Mouse (Mus musculus) limb, embryonic 12.5 days (tissue): ENCODE data around the gene Lrch2. TPM values are rescaled to one million over a fixed set of nuclear protein-coding genes. Genes with fewer than 3 reads are reported as not detected.
A peak's percentile ranks its signal among the peaks of the same experiment; 100 is the strongest.
"Not testable (repeated sequence)": the region's sequence is repeated elsewhere in the genome, so short reads cannot be mapped to it uniquely, and the experiment has no call there.

Experiments used
- ATAC-seq: fragments of 200-750 bp; cut with Nextera tagmentation; 2 replicates; pipeline ENCODE4 v1.8.0; 2017; ENCODE audit warnings: low read depth, moderate TSS enrichment; ENCODE audit not compliant: insufficient number of reproducible peaks, insufficient read depth, low FRiP score, low TSS enrichment
- H3K27ac ChIP-seq: fragments of 300-500 bp; sonication (generic); 2 replicates; pipeline ENCODE4 v1.5.1; 2016; ENCODE audit warnings: mild to moderate bottlenecking, moderate library complexity
- H3K27me3 ChIP-seq: fragments of 300-500 bp; sonication (generic); 2 replicates; pipeline ENCODE4 v1.6.1; 2016; ENCODE audit warnings: mild to moderate bottlenecking, moderate library complexity
- H3K36me3 ChIP-seq: fragments of 300-500 bp; sonication (generic); 2 replicates; pipeline ENCODE4 v1.6.1; 2016; ENCODE audit warnings: mild to moderate bottlenecking, moderate library complexity
- H3K4me1 ChIP-seq: fragments of 300-500 bp; sonication (generic); replicated peaks from 2 replicates; pipeline ENCODE4 v1.6.1; 2016
- H3K4me2 ChIP-seq: fragments of 300-500 bp; sonication (generic); 2 replicates; pipeline ENCODE4 v1.6.1; 2016; ENCODE audit warnings: mild to moderate bottlenecking, moderate library complexity
- H3K4me3 ChIP-seq: fragments of 300-500 bp; sonication (generic); replicated peaks from 2 replicates; pipeline ENCODE4 v1.5.1; 2016; ENCODE audit warnings: mild to moderate bottlenecking
- H3K9ac ChIP-seq: fragments of 300-500 bp; sonication (generic); replicated peaks from 2 replicates; pipeline ENCODE4 v1.6.1; 2016; ENCODE audit warnings: mild to moderate bottlenecking, moderate library complexity
- H3K9me3 ChIP-seq: fragments of 300-500 bp; sonication (generic); 2 replicates; pipeline ENCODE4 v1.6.1; 2016; ENCODE audit warnings: mild to moderate bottlenecking, moderate library complexity
- WGBS: fragments of 180-500 bp; shearing (Covaris S2); methylation state at CpG from one replicate; pipeline ENCODE4 v1.1.7; 2016; 5-methylcytosine and 5-hydroxymethylcytosine counted together
- polyA plus RNA-seq: library from polyadenylated mRNA; unstranded; fragments of >200 nt; fragmentation: Nextera tagmentation; extraction: Ambion mirVana; gene quantifications from 2 replicates; pipeline ENCODE4 v1.2.1, GENCODE M21; 2016

Gene Lrch2
- polyA plus RNA-seq: 6.7 and 7.7 TPM in 2 replicates

DNA sequence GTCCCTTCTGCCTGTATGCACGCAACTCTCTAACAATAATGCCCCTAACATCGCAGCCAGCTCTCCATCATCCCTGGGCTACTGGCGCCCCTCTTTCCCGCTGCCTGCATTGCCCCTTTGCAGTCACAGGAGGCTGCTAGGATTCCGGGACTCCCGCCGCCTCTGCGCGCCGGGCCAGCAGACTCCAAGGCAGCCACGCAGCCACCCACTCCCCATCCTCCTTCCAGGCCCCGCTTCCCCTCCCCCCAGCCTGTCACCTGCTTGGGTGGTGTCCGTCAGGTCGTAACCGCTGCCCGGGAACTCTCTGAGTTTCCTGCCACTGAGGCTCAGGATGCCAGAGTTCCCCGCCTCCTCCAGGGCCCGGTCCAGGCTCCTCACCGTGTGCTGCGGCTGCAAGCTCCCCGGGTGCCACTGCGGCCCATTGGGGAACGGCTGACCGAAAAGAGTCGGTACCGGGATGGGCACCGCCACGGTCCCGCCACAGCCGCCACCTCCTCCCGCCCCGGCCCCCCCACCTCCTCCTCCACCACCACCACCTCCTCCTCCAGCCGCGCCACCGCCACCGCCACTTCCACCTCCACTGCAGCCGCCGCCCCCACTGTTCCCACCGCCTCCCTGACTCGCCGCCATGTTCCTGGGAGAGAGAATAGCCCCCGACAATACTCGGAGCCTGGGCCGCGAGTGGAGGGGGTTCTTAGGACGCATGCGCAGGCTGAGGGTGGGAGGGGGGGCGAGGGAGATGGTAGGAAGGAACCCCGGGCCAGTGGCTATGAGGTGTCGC lies at the start of gene Lrch2:
TSS of gene Lrch2 (minus strand) at position 661 of the 781 bp plus-strand sequence.
- H3K9me3 ChIP-seq: no peaks in the 10 kb centered on the region
- H3K4me1 ChIP-seq: peaks cover 3% of the 10 kb centered on the region; the same call in 1 of the 2 replicates
- peak within 1 kb of the TSS; percentile 51 for H3K4me2 ChIP-seq
- 15% methylated on average over 33 of the region's 50 CpGs for WGBS
- H3K27ac ChIP-seq: peak within 1 kb of the TSS; percentile 87
- peak within 1 kb of the TSS; percentile 55 for H3K4me3 ChIP-seq
- ATAC-seq: peak; percentile 91
- no peaks in the 10 kb centered on the region for H3K36me3 ChIP-seq
- H3K27me3 ChIP-seq: no peaks in the 10 kb centered on the region
- peak within 1 kb of the TSS; percentile 67 for H3K9ac ChIP-seq

- WGBS: 68% methylated on average over 11 of the region's 11 CpGs
- Histone ChIP-seq H3K4me3 (no peak overlapping the region), H3K27me3 (no peaks in the 10 kb centered on the region), H3K9me3 (no peaks in the 10 kb centered on the region), H3K9ac (no peak overlapping the region), H3K36me3 (no peaks in the 10 kb centered on the region), H3K4me2 (no peak overlapping the region), H3K4me1 (no peaks in the 10 kb centered on the region), H3K27ac (no peak overlapping the region)
- ATAC-seq: 0 out of 2 replicates have a peak, but pooled peaks have one; percentile 47
Measured at GRCm38 (mm10) chrX:147540934-147541870, 12.7 kb downstream of the Lrch2 start.

- H3K27ac ChIP-seq: no peak overlapping the region
- no peak overlapping the region for H3K4me2 ChIP-seq
- no peak overlapping the region for H3K9ac ChIP-seq
- H3K27me3 ChIP-seq: no peaks in the 10 kb centered on the region
- ATAC-seq: no peak
- H3K4me1 ChIP-seq: no peaks in the 10 kb centered on the region
- no peaks in the 10 kb centered on the region for H3K36me3 ChIP-seq
- no peaks in the 10 kb centered on the region for H3K9me3 ChIP-seq
- no peak overlapping the region for H3K4me3 ChIP-seq
Measured at GRCm38 (mm10) chrX:147538377-147538776, 15.5 kb downstream of the Lrch2 start.

GRCm38 (mm10) chrX:147537117-147537516 lies 16.8 kb downstream of the Lrch2 start:
- H3K4me1 ChIP-seq, H3K27ac ChIP-seq, H3K4me2 ChIP-seq, ATAC-seq, H3K27me3 ChIP-seq, H3K4me3 ChIP-seq, H3K9ac ChIP-seq, H3K9me3 ChIP-seq, H3K36me3 ChIP-seq: not testable (repeated sequence)
- 81% methylated on average over 3 of the region's 3 CpGs for WGBS

DNA sequence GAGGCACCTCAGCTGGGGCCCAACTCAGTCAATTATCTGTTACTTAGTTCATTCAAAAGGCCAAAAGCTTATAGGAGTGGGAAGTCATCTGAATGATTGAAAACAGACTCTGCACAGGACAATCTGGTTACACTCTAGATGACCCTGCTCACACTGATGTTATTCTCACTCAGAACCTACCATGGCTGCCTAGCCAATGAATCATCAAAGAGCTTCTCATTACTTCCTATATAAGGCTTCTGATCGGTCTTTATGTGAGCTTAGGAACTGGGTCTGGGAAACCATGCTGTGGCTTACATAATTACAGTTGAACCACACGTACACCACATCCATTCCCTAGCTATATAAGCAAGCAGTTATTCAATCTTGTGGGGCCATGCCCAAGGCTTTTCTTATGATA lies 18.3 kb downstream of the Lrch2 start:
- no peak overlapping the region for H3K27ac ChIP-seq
- no peaks in the 10 kb centered on the region for H3K27me3 ChIP-seq
- no peaks in the 10 kb centered on the region for H3K36me3 ChIP-seq
- H3K4me1 ChIP-seq: no peaks in the 10 kb centered on the region
- no peak overlapping the region for H3K9ac ChIP-seq
- H3K9me3 ChIP-seq: no peaks in the 10 kb centered on the region
- ATAC-seq: no peak
- 68% methylated on average over 2 of the region's 2 CpGs for WGBS
- no peak overlapping the region for H3K4me2 ChIP-seq
- no peak overlapping the region for H3K4me3 ChIP-seq

- WGBS: 67% methylated on average over 4 of the region's 4 CpGs
Measured at GRCm38 (mm10) chrX:147531675-147532074, 22.2 kb downstream of the Lrch2 start.

DNA sequence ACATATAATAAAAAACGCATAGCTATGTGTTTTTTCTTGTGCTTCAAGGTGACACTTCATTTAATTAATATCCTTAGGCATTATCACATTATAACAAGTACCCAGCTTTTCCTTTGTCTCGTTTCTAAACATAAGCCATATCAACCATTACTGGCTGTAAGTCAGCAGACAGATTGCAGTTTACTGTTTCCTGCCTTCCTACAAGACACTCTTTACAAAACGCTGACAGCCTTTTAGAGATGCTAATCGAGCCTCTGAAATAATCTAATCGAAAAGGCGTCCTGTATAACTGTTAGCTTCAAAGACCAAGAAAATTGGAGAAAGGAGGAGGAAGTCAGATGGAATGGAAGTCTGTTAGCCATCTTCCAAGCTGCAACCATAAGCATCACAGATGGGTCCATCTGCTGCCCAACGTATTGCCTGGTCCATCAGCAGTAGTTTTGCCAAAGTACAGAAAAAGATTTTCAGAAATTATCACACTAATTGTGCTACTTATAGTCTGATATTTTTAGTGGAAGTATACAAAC lies 26.2 kb downstream of the Lrch2 start:
- H3K9ac ChIP-seq: no peak overlapping the region
- WGBS: 56% methylated on average over 7 of the region's 7 CpGs
- H3K36me3 ChIP-seq: no peaks in the 10 kb centered on the region
- no peak overlapping the region for H3K27ac ChIP-seq
- no peaks in the 10 kb centered on the region for H3K27me3 ChIP-seq
- no peaks in the 10 kb centered on the region for H3K4me1 ChIP-seq
- H3K9me3 ChIP-seq: no peaks in the 10 kb centered on the region
- H3K4me3 ChIP-seq: no peak overlapping the region
- no peak overlapping the region for H3K4me2 ChIP-seq
- ATAC-seq: no peak

More at GRCm38 (mm10) chrX:147531675-147532074, 22.2 kb downstream of the Lrch2 start:
- H3K27ac ChIP-seq: no peak overlapping the region
- no peak for ATAC-seq
- no peaks in the 10 kb centered on the region for H3K27me3 ChIP-seq
- no peak overlapping the region for H3K4me3 ChIP-seq
- H3K9ac ChIP-seq: no peak overlapping the region
- H3K4me1 ChIP-seq: no peaks in the 10 kb centered on the region
- H3K9me3 ChIP-seq: no peaks in the 10 kb centered on the region
- H3K36me3 ChIP-seq: no peaks in the 10 kb centered on the region
- H3K4me2 ChIP-seq: no peak overlapping the region

DNA sequence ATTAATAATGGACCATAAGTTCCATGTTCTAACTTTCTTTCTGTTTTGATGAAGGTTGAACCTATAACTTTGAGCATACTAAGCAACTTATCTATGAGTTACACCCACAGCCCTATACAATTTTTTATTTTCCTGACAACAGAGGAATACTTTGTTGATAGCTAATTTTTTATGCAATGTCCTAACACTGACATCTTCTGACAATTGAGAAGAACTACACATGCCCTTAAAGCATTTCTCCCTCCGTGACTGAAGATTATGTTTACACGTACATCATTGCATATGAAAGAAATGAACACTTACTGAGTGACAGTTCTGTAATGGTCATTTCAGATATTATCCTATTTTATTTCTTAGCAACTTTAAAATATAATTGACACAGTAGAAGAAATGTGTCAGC lies 64.3 kb downstream of the Lrch2 start:
- H3K9me3 ChIP-seq: no peaks in the 10 kb centered on the region
- H3K27ac ChIP-seq: no peak overlapping the region
- ATAC-seq: no peak
- no peak overlapping the region for H3K4me2 ChIP-seq
- H3K9ac ChIP-seq: no peak overlapping the region
- H3K4me1 ChIP-seq: no peaks in the 10 kb centered on the region
- no peak overlapping the region for H3K4me3 ChIP-seq
- no peaks in the 10 kb centered on the region for H3K27me3 ChIP-seq
- WGBS: 81% methylated on average over 2 of the region's 2 CpGs
- H3K36me3 ChIP-seq: no peaks in the 10 kb centered on the region

GRCm38 (mm10) chrX:147453610-147454009 lies 100.3 kb downstream of the Lrch2 start, which contains the start of gene Vmn1r239-ps:
TSS of gene Vmn1r239-ps (minus strand) at chrX:147453710.
- H3K27me3 ChIP-seq, H3K9ac ChIP-seq, H3K4me3 ChIP-seq, H3K4me2 ChIP-seq, ATAC-seq, H3K9me3 ChIP-seq, H3K36me3 ChIP-seq, H3K4me1 ChIP-seq, H3K27ac ChIP-seq: not testable (repeated sequence)
- WGBS: 84% methylated on average over 1 of the region's 1 CpGs

DNA sequence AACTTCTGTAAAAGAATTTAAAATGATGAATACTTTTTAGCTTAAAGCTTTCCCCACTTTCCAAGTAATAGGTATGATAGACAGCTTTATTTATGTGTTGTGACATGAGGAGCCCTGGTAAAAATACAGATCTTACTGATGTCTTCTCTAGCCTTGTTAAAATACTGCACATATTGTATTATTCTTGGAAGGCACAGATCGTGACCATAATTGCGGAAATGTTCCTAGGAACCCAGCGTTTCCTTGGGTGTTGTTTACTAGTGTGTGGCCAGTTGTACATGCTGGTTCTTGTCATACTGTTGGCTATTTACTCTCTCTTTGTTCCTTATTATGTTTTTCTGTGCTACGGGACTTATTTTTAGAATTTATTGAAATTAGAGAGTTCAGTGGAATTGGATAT lies 110.5 kb downstream of the Lrch2 start:
- Histone ChIP-seq H3K4me3 (no peak overlapping the region), H3K4me2 (no peak overlapping the region), H3K9ac (no peak overlapping the region), H3K36me3 (no peaks in the 10 kb centered on the region), H3K4me1 (no peaks in the 10 kb centered on the region), H3K9me3 (no peaks in the 10 kb centered on the region), H3K27me3 (no peaks in the 10 kb centered on the region), H3K27ac (no peak overlapping the region)
- WGBS: 92% methylated on average over 4 of the region's 4 CpGs
- no peak for ATAC-seq

GRCm38 (mm10) chrX:147435400-147435799 lies 118.5 kb downstream of the Lrch2 start:
- ATAC-seq: no peak
- 91% methylated on average over 2 of the region's 2 CpGs for WGBS
- H3K4me1 ChIP-seq: no peaks in the 10 kb centered on the region
- H3K9me3 ChIP-seq: no peaks in the 10 kb centered on the region
- H3K27ac ChIP-seq: no peak overlapping the region
- no peak overlapping the region for H3K4me3 ChIP-seq
- no peak overlapping the region for H3K9ac ChIP-seq
- H3K36me3 ChIP-seq: no peaks in the 10 kb centered on the region
- no peaks in the 10 kb centered on the region for H3K27me3 ChIP-seq
- no peak overlapping the region for H3K4me2 ChIP-seq
